ENCODE assay signal across 20 mouse cellular contexts in genomic region chr10:99309617-99310016, GRCm38 (mm10).
"Had no signal": no experiment of that assay in that cellular context is flagged by ENCODE, and none has a peak within 500 bp of the region (broad histone marks: within the 10 kb centered on the region; RNA-seq: fewer than 3 reads in every experiment).

No protein-coding gene starts in this region.

- DNase-seq: liver, postnatal 0 days; lung, adult 2 months; lung, postnatal 14 days; lung, postnatal 36 days; midbrain, embryonic 14.5 days; retina, postnatal 1 day; right cerebral cortex, postnatal 4 days; spleen, adult 18-20 months; thymus, adult 18-20 months; thymus, postnatal 14 days; thymus, postnatal 36 days had no signal

- H3K36me3 ChIP-seq: lung, embryonic 15.5 days; midbrain, embryonic 10.5 days; midbrain, embryonic 12.5 days; neural tube, embryonic 13.5 days; neural tube, embryonic 15.5 days had no signal

- H3K27me3 ChIP-seq: lung, embryonic 15.5 days; midbrain, embryonic 12.5 days; neural tube, embryonic 13.5 days; neural tube, embryonic 15.5 days had no signal

- H3K27ac ChIP-seq: lung, embryonic 15.5 days; macrophage; midbrain, embryonic 10.5 days; midbrain, embryonic 12.5 days; neural tube, embryonic 13.5 days; neural tube, embryonic 15.5 days had no signal

- H3K9me3 ChIP-seq: lung, embryonic 15.5 days; midbrain, embryonic 10.5 days; midbrain, embryonic 12.5 days; neural tube, embryonic 13.5 days; neural tube, embryonic 15.5 days had no signal

- H3K4me3 ChIP-seq: lung, embryonic 15.5 days; midbrain, embryonic 10.5 days; midbrain, embryonic 12.5 days; myocyte; neural tube, embryonic 13.5 days; neural tube, embryonic 15.5 days had no signal

- ATAC-seq: liver, postnatal 0 days; lung, postnatal 0 days; midbrain, embryonic 16.5 days had no signal

- H3K4me1 ChIP-seq: midbrain, embryonic 10.5 days; midbrain, embryonic 12.5 days; neural tube, embryonic 13.5 days; neural tube, embryonic 15.5 days had no signal
